Mouse (Mus musculus): ENCODE results near the gene Olfr1371. TPM values are rescaled to one million over a fixed set of nuclear protein-coding genes. Genes with fewer than 3 reads are reported as not detected.

Gene Olfr1371
- polyA plus RNA-seq, 1 experiment from 2014 or later, result not detected

DNA sequence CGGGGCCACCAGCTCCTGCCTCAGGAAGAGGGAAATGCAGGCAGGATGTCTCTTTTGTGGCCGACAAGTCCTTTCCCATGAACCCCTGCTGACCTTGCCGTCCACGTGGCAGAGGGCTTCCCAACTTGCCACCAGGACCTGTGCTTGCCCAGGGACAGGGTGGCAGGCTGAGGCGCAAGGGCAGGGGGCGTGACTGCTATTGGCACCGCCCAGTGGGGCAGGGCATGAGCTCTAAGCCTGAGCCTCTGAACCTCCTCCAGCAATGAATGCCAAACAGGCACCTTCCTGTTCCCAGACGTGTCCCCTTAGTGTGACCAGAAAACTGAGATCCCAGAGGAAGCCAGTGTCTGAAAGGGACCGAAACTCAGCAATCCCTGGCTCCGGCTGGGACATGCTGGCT lies 49.9 kb downstream of the Olfr1371 start:
- H3K27ac ChIP-seq (replicated peaks), result no peak overlapping the region
- H3K4me3 ChIP-seq (replicated peaks), result no peak overlapping the region
- H3K9me3 ChIP-seq (replicated peaks), result no peaks in the 10 kb centered on the region
- H3K4me2 ChIP-seq (replicated peaks), result no peak overlapping the region
- H3K4me1 ChIP-seq, result peaks cover 14% of the 10 kb centered on the region
- 32% methylated on average over 10 of the region's 10 CpGs for WGBS
- H3K27me3 ChIP-seq, result peaks cover 36% of the 10 kb centered on the region
- ATAC-seq (ENCODE audit: insufficient number of reproducible peaks, low FRiP score, low TSS enrichment, low read depth), result no peak
- H3K36me3 ChIP-seq, result no peaks in the 10 kb centered on the region
- no peak overlapping the region for H3K9ac ChIP-seq

Other genes with a start within 250 kb of the Olfr1371 start
- gene Cdkn2aipnl, start 246.3 kb downstream of the Olfr1371 start, polyA plus RNA-seq (2015; fragmentation: Nextera tagmentation; extraction: Ambion mirVana), result 83.9 and 86.8 TPM in 2 replicates
- gene Ube2b, start 213.2 kb downstream of the Olfr1371 start, polyA plus RNA-seq (2015; fragmentation: Nextera tagmentation; extraction: Ambion mirVana), result 234 and 239 TPM in 2 replicates
- gene Cdkl3, start 209.8 kb downstream of the Olfr1371 start, polyA plus RNA-seq (2015; fragmentation: Nextera tagmentation; extraction: Ambion mirVana), result 11.9 and 12.3 TPM in 2 replicates
- gene Ppp2ca, start 115.3 kb downstream of the Olfr1371 start, polyA plus RNA-seq (2015; fragmentation: Nextera tagmentation; extraction: Ambion mirVana), result 76.9 and 80.4 TPM in 2 replicates
- not detected in 2 replicates for gene Olfr1373, start 68.5 kb downstream of the Olfr1371 start, polyA plus RNA-seq (2015; fragmentation: Nextera tagmentation; extraction: Ambion mirVana)
- gene Skp1a, start 18.0 kb upstream of the Olfr1371 start, polyA plus RNA-seq (2015; fragmentation: Nextera tagmentation; extraction: Ambion mirVana), result 748 and 818 TPM in 2 replicates
- gene Tcf7, start 69.0 kb upstream of the Olfr1371 start, polyA plus RNA-seq (2015; fragmentation: Nextera tagmentation; extraction: Ambion mirVana), result 21.5 and 22.6 TPM in 2 replicates
- 267 and 268 TPM in 2 replicates for gene Vdac1, start 146.9 kb upstream of the Olfr1371 start, polyA plus RNA-seq (2015; fragmentation: Nextera tagmentation; extraction: Ambion mirVana)
- 201 and 210 TPM in 2 replicates for gene 9530068E07Rik, start 182.4 kb upstream of the Olfr1371 start, polyA plus RNA-seq (2015; fragmentation: Nextera tagmentation; extraction: Ambion mirVana)

Measured in embryonic facial prominence, embryonic 15.5 days (tissue).